Mouse (Mus musculus): ENCODE measurements at regions not wholly inside any gene's neighbourhood (a gene's known extent, or its start where the extent isn't known, plus 50 kb on each side); places are given as distances from the start of the nearest gene placed in this dataset.

- TF ChIP-seq CTCF (IDR thresholded peaks at IDR 0.05; ENCODE audit: control insufficient read depth, insufficient read depth, insufficient read length), result no peak
- no peak for TF ChIP-seq MYOG (IDR thresholded peaks at IDR 0.05; ENCODE audit: control insufficient read depth, extremely low read depth, insufficient read length)
- no peak for TF ChIP-seq USF1 (IDR thresholded peaks at IDR 0.05; ENCODE audit: low read depth)
- no peak for TF ChIP-seq MYOD1 (IDR thresholded peaks at IDR 0.05; ENCODE audit: control insufficient read depth, insufficient read length, low read depth)
Measured at GRCm38 (mm10) chr10:84097196-84097595, 343.2 kb downstream of the Nuak1 start.
